Mouse (Mus musculus): ENCODE data around the gene Itpr3.

DNA sequence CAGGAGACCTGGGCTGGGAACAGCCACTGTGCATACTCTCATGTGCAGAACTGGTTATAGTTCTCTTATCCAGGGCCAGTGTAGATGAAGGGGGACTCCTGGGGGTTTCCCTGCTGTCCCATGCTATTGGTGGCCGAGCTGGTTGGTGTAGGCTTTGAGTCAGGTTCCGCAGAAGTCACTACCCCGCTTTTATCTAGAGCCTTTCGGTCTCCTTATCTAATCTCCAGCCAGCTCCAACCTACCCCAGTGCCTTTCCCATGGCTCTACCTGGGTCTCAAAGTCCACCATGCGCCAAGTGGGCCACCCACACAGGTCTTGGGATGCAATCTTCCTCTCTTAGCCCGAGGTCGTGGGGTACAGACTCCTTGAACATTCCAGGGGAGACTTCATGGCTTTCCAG lies 9.0 kb downstream of the Itpr3 start:
- TF ChIP-seq CTCF (IDR thresholded peaks at IDR 0.05) (no peak), EP300 (IDR thresholded peaks at IDR 0.05; ENCODE audit: insufficient read depth, low read depth, low read length) (no peak)

Measured in heart, adult 2 months (tissue).